Mouse (Mus musculus) liver, adult 2 months (tissue): ENCODE measurements at regions not wholly inside any gene's neighbourhood (a gene's known extent, or its start where the extent isn't known, plus 50 kb on each side); places are given as distances from the start of the nearest gene placed in this dataset.

Experiments
- CTCF ChIP-seq: fragments of 200-500 bp; IDR thresholded peaks from 2 replicates; pipeline ENCODE4 v1.5.1; 2011; ENCODE audit warnings: low read depth, low read length, control low read depth
- POLR2A ChIP-seq: fragments of 200-500 bp; IDR thresholded peaks from 2 replicates; pipeline ENCODE4 v1.6.1; 2011; ENCODE audit warnings: low read length, control low read depth; ENCODE audit not compliant: insufficient read depth; ENCODE audit errors: extremely low read depth

DNA sequence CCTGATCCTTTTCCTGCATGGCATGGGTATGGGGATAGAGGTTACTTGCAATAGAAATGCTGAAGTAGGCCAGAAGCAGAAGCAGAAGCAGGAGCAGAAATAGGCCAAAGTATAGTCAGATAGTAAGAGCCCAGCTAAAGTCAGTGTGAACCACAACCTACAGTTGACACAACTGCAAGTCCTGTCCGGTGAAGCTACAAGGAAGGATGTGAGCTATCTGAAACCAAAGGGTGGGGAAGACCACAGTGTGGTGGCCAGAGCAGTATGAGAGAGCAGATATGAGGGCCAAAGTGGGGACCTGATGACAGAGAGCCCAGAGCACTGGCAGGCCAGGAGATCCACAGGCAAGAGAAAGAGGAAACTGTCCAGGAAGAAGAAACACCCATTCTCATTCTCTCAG is 87.1 kb upstream of the Sesn3 start:
- TF ChIP-seq CTCF (no peak), POLR2A (no peak)
